Comparison of ENCODE assay signal across 7 mouse cellular contexts in genomic region chr5:137756882-137757661, GRCm38 (mm10). TPM values are rescaled to one million over a fixed set of nuclear protein-coding genes. Genes with fewer than 3 reads are reported as not detected.
DNase-seq lines count a peak whose midpoint lies in the region; ATAC-seq lines count a peak whose summit lies in the region.

No protein-coding gene starts in this region.

- 45% methylated on average over 10 of the region's 10 CpGs for WGBS in intestine, embryonic 15.5 days

- DNase-seq in adrenal gland, adult 2 months: peak; percentile 85
- DNase-seq in embryo, embryonic 11 days: peak; percentile 88
- DNase-seq in gastrocnemius, postnatal 4 days (ENCODE audit: low spot score in 2 of 2): peak; percentile 73 to 81
- peak; percentile 82 to 88 for DNase-seq in left cerebral cortex, postnatal 10 days (ENCODE audit: extremely low spot score in 1 of 2, low spot score in 2 of 2)
- DNase-seq in mesoderm, embryonic 11.5 days (ENCODE audit: low read depth, low spot score): peak; percentile 85
- peak; percentile 82 to 83 for DNase-seq in right cerebral cortex, postnatal 36 days (ENCODE audit: low spot score in 2 of 2)

- no peaks in the 10 kb centered on the region for H3K9me3 ChIP-seq in intestine, embryonic 15.5 days

- H3K4me2 ChIP-seq in intestine, embryonic 15.5 days (replicated peaks): no peak overlapping the region

- H3K4me3 ChIP-seq in intestine, embryonic 15.5 days (replicated peaks): no peak overlapping the region

- H3K9ac ChIP-seq in intestine, embryonic 15.5 days: no peak overlapping the region

- H3K27ac ChIP-seq in intestine, embryonic 15.5 days: no peak overlapping the region

- H3K4me1 ChIP-seq in intestine, embryonic 15.5 days (replicated peaks): peaks cover 14% of the 10 kb centered on the region

- no peaks in the 10 kb centered on the region for H3K27me3 ChIP-seq in intestine, embryonic 15.5 days (replicated peaks)

- intact Hi-C loops in left cerebral cortex, postnatal 10 days (cut with DNase I): loop anchor here (2.0 kb wide), 1 partner anchor 100 kb away; no protein-coding TSS in a partner anchor

- peaks cover 44% of the 10 kb centered on the region for H3K36me3 ChIP-seq in intestine, embryonic 15.5 days

- peak; percentile 57 for ATAC-seq in intestine, embryonic 15.5 days

RNA-seq across cellular contexts. Expression of gene Tsc22d4, which starts 11.5 kb away (rescaled TPM):
- 10 to 100 TPM; 82.9 to 89.9 TPM for total RNA-seq in adrenal gland, adult 2 months (2021)
- polyA plus RNA-seq in adrenal gland, adult 2 months (2012; rRNA removed): 123 and 136 TPM in 2 replicates
- total RNA-seq in gastrocnemius, postnatal 4 days (2021): 100 to 1,000 TPM; 162 to 187 TPM
- 117 and 118 TPM in 2 replicates for polyA plus RNA-seq in intestine, embryonic 15.5 days (2015; fragmentation: Nextera tagmentation; extraction: Ambion mirVana)
- total RNA-seq in left cerebral cortex, postnatal 10 days (2021): 100 to 1,000 TPM; 112 to 120 TPM

RNA-seq across cellular contexts. Expression of gene Nyap1, which starts 15.7 kb away (rescaled TPM):
- total RNA-seq in adrenal gland, adult 2 months (2021): 1 to 10 TPM; 2.2 to 6.0 TPM
- 7.3 and 8.9 TPM in 2 replicates for polyA plus RNA-seq in adrenal gland, adult 2 months (2012; rRNA removed)
- total RNA-seq in gastrocnemius, postnatal 4 days (2021): 1 to 10 TPM in 1 of 2 experiments, under 1 TPM in 1; 0.73 to 1.2 TPM
- 2.3 and 2.8 TPM in 2 replicates for polyA plus RNA-seq in intestine, embryonic 15.5 days (2015; fragmentation: Nextera tagmentation; extraction: Ambion mirVana)
- total RNA-seq in left cerebral cortex, postnatal 10 days (2021): 100 to 1,000 TPM; 116 to 119 TPM

RNA-seq across cellular contexts. Expression of gene Ppp1r35, which starts 21.6 kb away (rescaled TPM):
- 10 to 100 TPM; 16.1 to 40.1 TPM for total RNA-seq in adrenal gland, adult 2 months (2021)
- polyA plus RNA-seq in adrenal gland, adult 2 months (2012; rRNA removed): 61.5 and 83.6 TPM in 2 replicates
- total RNA-seq in gastrocnemius, postnatal 4 days (2021): 10 to 100 TPM; 14.5 to 15.8 TPM
- 22.3 and 22.7 TPM in 2 replicates for polyA plus RNA-seq in intestine, embryonic 15.5 days (2015; fragmentation: Nextera tagmentation; extraction: Ambion mirVana)
- total RNA-seq in left cerebral cortex, postnatal 10 days (2021): 10 to 100 TPM; 28.0 to 28.7 TPM

RNA-seq across cellular contexts. Expression of gene Mepce, which starts 30.4 kb away (rescaled TPM):
- total RNA-seq in adrenal gland, adult 2 months (2021): 10 to 100 TPM; 43.9 to 46.4 TPM
- 29.9 and 35.4 TPM in 2 replicates for polyA plus RNA-seq in adrenal gland, adult 2 months (2012; rRNA removed)
- 10 to 100 TPM; 25.0 to 34.2 TPM for total RNA-seq in gastrocnemius, postnatal 4 days (2021)
- 8.9 and 9.2 TPM in 2 replicates for polyA plus RNA-seq in intestine, embryonic 15.5 days (2015; fragmentation: Nextera tagmentation; extraction: Ambion mirVana)
- total RNA-seq in left cerebral cortex, postnatal 10 days (2021): 10 to 100 TPM; 30.1 to 35.3 TPM

RNA-seq across cellular contexts. Expression of gene Zcwpw1, which starts 30.5 kb away (rescaled TPM):
- total RNA-seq in adrenal gland, adult 2 months (2021): 1 to 10 TPM; 2.0 to 2.2 TPM
- 0.38 and 0.56 TPM in 2 replicates for polyA plus RNA-seq in adrenal gland, adult 2 months (2012; rRNA removed)
- total RNA-seq in gastrocnemius, postnatal 4 days (2021): 1 to 10 TPM; 4.3 to 5.6 TPM
- polyA plus RNA-seq in intestine, embryonic 15.5 days (2015; fragmentation: Nextera tagmentation; extraction: Ambion mirVana): 13.6 and 15.6 TPM in 2 replicates
- total RNA-seq in left cerebral cortex, postnatal 10 days (2021): 1 to 10 TPM; 5.7 to 6.0 TPM

Comparison
In these comparisons a context has a peak if more than half of its experiments do, and no peak if none do; other contexts are left out.
1. RNA of gene Nyap1, which starts 15.7 kb away (total RNA-seq): 116 to 119 TPM in left cerebral cortex, postnatal 10 days; 2.2 to 6.0 TPM in adrenal gland, adult 2 months and 0.73 to 1.2 TPM in gastrocnemius, postnatal 4 days; every median in the first group is over 10 times any median in the second.
2. Peak in every context shown above with its lines, with median percentiles within 50 percentile points of each other: DNase-seq.